Comparison of ENCODE assay signal across 11 mouse cellular contexts in the genomic region with DNA sequence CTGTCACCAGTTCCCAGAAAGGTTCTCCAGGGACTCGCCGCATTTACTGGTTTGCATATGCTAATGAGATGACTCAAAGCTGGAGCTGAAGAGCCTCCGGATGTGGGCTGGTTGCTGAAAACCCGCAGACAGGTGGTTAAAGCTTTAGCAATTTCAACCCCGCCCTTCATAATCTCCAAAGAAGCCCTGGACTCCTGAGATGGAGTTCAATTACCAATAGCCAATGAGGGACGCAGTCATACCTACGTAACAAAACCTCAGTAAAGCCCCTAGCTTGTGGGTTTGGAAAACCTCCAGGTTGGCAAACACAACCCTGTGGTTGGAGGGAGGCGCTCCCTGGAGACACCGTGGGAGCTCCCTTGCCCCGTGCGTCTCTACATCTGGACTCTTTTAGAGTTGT. TPM values are rescaled to one million over a fixed set of nuclear protein-coding genes. Genes with fewer than 3 reads are reported as not detected.
DNase-seq lines count a peak whose midpoint lies in the region; ATAC-seq and TF ChIP-seq lines count a peak whose summit lies in the region.
"Had no signal": no experiment of that assay in that cellular context is flagged by ENCODE, and none has a peak within 500 bp of the region (broad histone marks: within the 10 kb centered on the region; RNA-seq: fewer than 3 reads in every experiment).

No protein-coding gene starts in this region.

- 22% methylated on average over 11 of the region's 11 CpGs for WGBS in midbrain, embryonic 16.5 days
- WGBS in midbrain, embryonic 13.5 days, result 17% methylated on average over 11 of the region's 11 CpGs

- ATAC-seq in midbrain, embryonic 16.5 days, result no peak
- no peak for ATAC-seq in midbrain, embryonic 13.5 days

- H3K4me3 ChIP-seq in midbrain, embryonic 16.5 days (ENCODE audit: low read depth, low read length), result no peak overlapping the region
- no peak overlapping the region for H3K4me3 ChIP-seq in midbrain, embryonic 13.5 days (replicated peaks)
- peak overlapping the region; percentile 79 for H3K4me3 ChIP-seq in megakaryocyte, embryonic 14.5 days (replicated peaks)
- H3K4me3 ChIP-seq: liver, embryonic 13.5 days had no signal

- H3K36me3 ChIP-seq in midbrain, embryonic 16.5 days (ENCODE audit: control insufficient read depth, insufficient read depth, low read length), result no peaks in the 10 kb centered on the region
- H3K36me3 ChIP-seq in midbrain, embryonic 13.5 days, result no peaks in the 10 kb centered on the region
- no peaks in the 10 kb centered on the region for H3K36me3 ChIP-seq in megakaryocyte, embryonic 14.5 days (replicated peaks; ENCODE audit: low read length)
- H3K36me3 ChIP-seq: liver, embryonic 13.5 days had no signal

- intact Hi-C loops in left cerebral cortex, postnatal 36 days (cut with DNase I), result no loop called here

- no peak overlapping the region for H3K9ac ChIP-seq in midbrain, embryonic 16.5 days (ENCODE audit: low read depth, low read length)
- no peak overlapping the region for H3K9ac ChIP-seq in midbrain, embryonic 13.5 days (replicated peaks)
- H3K9ac ChIP-seq: liver, embryonic 13.5 days had no signal

- DNase-seq in brain, embryonic 14.5 days (ENCODE audit: low read depth), result peak; percentile 19
- peak; percentile 49 for DNase-seq in thymus, postnatal 4 days
- DNase-seq in urinary bladder, postnatal 4 days (ENCODE audit: low spot score in 2 of 2), result no peak
- DNase-seq in left cerebral cortex, postnatal 36 days (ENCODE audit: low spot score in 2 of 2), result no peak
- DNase-seq in cerebellum, adult 9-10 months, result no peak
- DNase-seq: liver, embryonic 13.5 days had no signal

- no peak for TF ChIP-seq POLR2A in brain, embryonic 14.5 days (IDR thresholded peaks at IDR 0.05; ENCODE audit: borderline replicate concordance, extremely low read depth, insufficient read depth, insufficient read length, poor library complexity, severe bottlenecking)

- H3K27ac ChIP-seq in midbrain, embryonic 16.5 days (ENCODE audit: low read length), result no peak overlapping the region
- H3K27ac ChIP-seq in midbrain, embryonic 13.5 days, result no peak overlapping the region
- H3K27ac ChIP-seq: liver, embryonic 13.5 days had no signal

- no peak for TF ChIP-seq CTCF in brain, embryonic 14.5 days (IDR thresholded peaks at IDR 0.05; ENCODE audit: borderline replicate concordance, extremely low read depth, insufficient read depth, insufficient read length)

- no peaks in the 10 kb centered on the region for H3K27me3 ChIP-seq in midbrain, embryonic 16.5 days (ENCODE audit: control insufficient read depth, insufficient read depth, low read depth, low read length)
- H3K27me3 ChIP-seq in midbrain, embryonic 13.5 days, result no peaks in the 10 kb centered on the region
- peaks cover 33% of the 10 kb centered on the region for H3K27me3 ChIP-seq in megakaryocyte, embryonic 14.5 days (replicated peaks)

- 0 out of 2 replicates have a peak overlapping the region, but pooled peaks have one; percentile 17 for H3K4me2 ChIP-seq in midbrain, embryonic 16.5 days (ENCODE audit: low read length)
- no peak overlapping the region; the same call in 1 of the 2 replicates for H3K4me2 ChIP-seq in midbrain, embryonic 13.5 days (replicated peaks)
- H3K4me2 ChIP-seq: liver, embryonic 13.5 days had no signal

- 0 out of 2 replicates have a peak, but pooled peaks cover 6% of the 10 kb centered on the region for H3K9me3 ChIP-seq in midbrain, embryonic 16.5 days (replicated peaks; ENCODE audit: control insufficient read depth, low read length, poor library complexity, severe bottlenecking)
- H3K9me3 ChIP-seq in midbrain, embryonic 13.5 days, result peaks cover 12% of the 10 kb centered on the region
- H3K9me3 ChIP-seq in megakaryocyte, embryonic 14.5 days, result peaks cover 34% of the 10 kb centered on the region

- H3K4me1 ChIP-seq in midbrain, embryonic 16.5 days (ENCODE audit: control insufficient read depth, insufficient read depth, low read length), result no peaks in the 10 kb centered on the region
- no peaks in the 10 kb centered on the region for H3K4me1 ChIP-seq in midbrain, embryonic 13.5 days (replicated peaks)
- H3K4me1 ChIP-seq in megakaryocyte, embryonic 14.5 days, result peaks cover 32% of the 10 kb centered on the region

RNA-seq across cellular contexts. Expression of gene Pigt, which starts 24.5 kb away (rescaled TPM):
- 87.7 and 97.0 TPM in 2 replicates for polyA plus RNA-seq in midbrain, embryonic 16.5 days (2015; fragmentation: Nextera tagmentation; extraction: Ambion mirVana)
- 64.2 and 67.8 TPM in 2 replicates for polyA plus RNA-seq in midbrain, embryonic 13.5 days (2015; fragmentation: Nextera tagmentation; extraction: Ambion mirVana)
- 109 and 155 TPM in 2 replicates for polyA plus RNA-seq in brain, embryonic 14.5 days (2012; rRNA removed)
- 103 and 177 TPM in 2 replicates for polyA plus RNA-seq in megakaryocyte, embryonic 14.5 days (2012; ENCODE audit: insufficient read depth, low replicate concordance)
- 10 to 100 TPM; 88.7 to 98.5 TPM for total RNA-seq in left cerebral cortex, postnatal 36 days (2021)

RNA-seq across cellular contexts. Expression of gene Dbndd2, which starts 35.9 kb away (rescaled TPM):
- polyA plus RNA-seq in midbrain, embryonic 16.5 days (2015; fragmentation: Nextera tagmentation; extraction: Ambion mirVana), result 16.6 and 17.8 TPM in 2 replicates
- 8.7 and 8.8 TPM in 2 replicates for polyA plus RNA-seq in midbrain, embryonic 13.5 days (2015; fragmentation: Nextera tagmentation; extraction: Ambion mirVana)
- polyA plus RNA-seq in brain, embryonic 14.5 days (2012; rRNA removed), result 11.4 and 13.1 TPM in 2 replicates
- 1.7 and 4.2 TPM in 2 replicates for polyA plus RNA-seq in megakaryocyte, embryonic 14.5 days (2012; ENCODE audit: insufficient read depth, low replicate concordance)
- 100 to 1,000 TPM; 112 to 126 TPM for total RNA-seq in left cerebral cortex, postnatal 36 days (2021)

RNA-seq across cellular contexts. Expression of gene Wfdc2, which starts 40.4 kb away (rescaled TPM):
- 2.3 and 2.5 TPM in 2 replicates for polyA plus RNA-seq in midbrain, embryonic 16.5 days (2015; fragmentation: Nextera tagmentation; extraction: Ambion mirVana)
- 5.7 and 6.8 TPM in 2 replicates for polyA plus RNA-seq in midbrain, embryonic 13.5 days (2015; fragmentation: Nextera tagmentation; extraction: Ambion mirVana)
- 3.9 and 5.3 TPM in 2 replicates for polyA plus RNA-seq in brain, embryonic 14.5 days (2012; rRNA removed)
- polyA plus RNA-seq in megakaryocyte, embryonic 14.5 days (2012; ENCODE audit: insufficient read depth, low replicate concordance), result 0.48 TPM in 1 of 2 replicates, not detected in the other
- not detected for total RNA-seq in left cerebral cortex, postnatal 36 days (2021)

RNA-seq across cellular contexts. Expression of gene Trp53tg5, which starts 48.3 kb away (rescaled TPM):
- polyA plus RNA-seq in midbrain, embryonic 16.5 days (2015; fragmentation: Nextera tagmentation; extraction: Ambion mirVana), result not detected in 2 replicates
- polyA plus RNA-seq in midbrain, embryonic 13.5 days (2015; fragmentation: Nextera tagmentation; extraction: Ambion mirVana), result not detected in 2 replicates
- polyA plus RNA-seq in brain, embryonic 14.5 days (2012; rRNA removed), result not detected in 2 replicates
- not detected in 2 replicates for polyA plus RNA-seq in megakaryocyte, embryonic 14.5 days (2012; ENCODE audit: insufficient read depth, low replicate concordance)
- total RNA-seq in left cerebral cortex, postnatal 36 days (2021), result not detected
- polyA plus RNA-seq: embryonic facial prominence, embryonic 11.5 days; liver, embryonic 13.5 days had no signal

RNA-seq across cellular contexts. Expression of gene Spint3, which starts 51.4 kb away (rescaled TPM):
- polyA plus RNA-seq in midbrain, embryonic 16.5 days (2015; fragmentation: Nextera tagmentation; extraction: Ambion mirVana), result not detected in 2 replicates
- polyA plus RNA-seq in midbrain, embryonic 13.5 days (2015; fragmentation: Nextera tagmentation; extraction: Ambion mirVana), result not detected in 2 replicates
- not detected in 2 replicates for polyA plus RNA-seq in brain, embryonic 14.5 days (2012; rRNA removed)
- polyA plus RNA-seq in megakaryocyte, embryonic 14.5 days (2012; ENCODE audit: insufficient read depth, low replicate concordance), result not detected in 2 replicates
- total RNA-seq in left cerebral cortex, postnatal 36 days (2021), result not detected
- polyA plus RNA-seq: embryonic facial prominence, embryonic 11.5 days; liver, embryonic 13.5 days; testis, adult 2 months had no signal

Comparison
In these comparisons a context has a peak if more than half of its experiments do, and no peak if none do; other contexts are left out.
1. DNase-seq: peak in brain, embryonic 14.5 days (single experiment) and thymus, postnatal 4 days (single experiment); none in urinary bladder, postnatal 4 days (0 of 2), left cerebral cortex, postnatal 36 days (0 of 2) and cerebellum, adult 9-10 months (single experiment).